Mouse (Mus musculus): ENCODE measurements at regions not wholly inside any gene's neighbourhood (a gene's known extent, or its start where the extent isn't known, plus 50 kb on each side); places are given as distances from the start of the nearest gene placed in this dataset.
A peak's percentile ranks its signal among the peaks of the same experiment; 100 is the strongest.

GRCm38 (mm10) chr13:84365503-84365902 lies 143.4 kb downstream of the Tmem161b start:
- Histone ChIP-seq H3K9me3 (replicated peaks) (0 out of 2 replicates have a peak, but pooled peaks cover 5% of the 10 kb centered on the region), H3K9ac (replicated peaks) (no peak overlapping the region), H3K4me1 (no peaks in the 10 kb centered on the region), H3K27me3 (replicated peaks) (no peaks in the 10 kb centered on the region), H3K4me2 (no peak overlapping the region), H3K27ac (replicated peaks) (no peak overlapping the region), H3K4me3 (replicated peaks) (no peak overlapping the region), H3K36me3 (no peaks in the 10 kb centered on the region)
- no peak for ATAC-seq (ENCODE audit: low FRiP score)

DNA sequence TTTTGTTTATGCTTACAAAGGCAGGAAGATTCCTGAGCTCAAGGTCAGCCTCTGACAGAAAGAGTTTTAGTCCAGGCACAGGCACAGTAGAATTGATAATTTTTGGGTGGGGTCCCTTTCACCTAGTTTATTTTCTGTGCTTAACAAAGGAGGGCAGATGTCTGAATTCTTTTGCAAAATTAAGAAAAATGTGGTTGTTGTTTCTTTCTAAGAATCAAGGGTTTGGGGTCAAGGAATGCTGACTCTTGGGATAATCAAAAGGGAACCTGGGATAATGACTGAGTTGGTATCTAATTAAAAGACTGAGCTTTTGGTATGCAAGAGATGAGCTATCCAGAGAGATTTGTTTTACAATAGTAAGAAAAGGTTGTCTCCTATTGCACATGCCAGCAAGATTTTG lies 143.9 kb downstream of the Tmem161b start:
- Histone ChIP-seq H3K9ac (replicated peaks) (no peak overlapping the region), H3K27ac (replicated peaks) (no peak overlapping the region), H3K9me3 (replicated peaks) (0 out of 2 replicates have a peak, but pooled peaks cover 5% of the 10 kb centered on the region), H3K4me2 (no peak overlapping the region), H3K27me3 (replicated peaks) (no peaks in the 10 kb centered on the region), H3K36me3 (no peaks in the 10 kb centered on the region), H3K4me1 (no peaks in the 10 kb centered on the region), H3K4me3 (replicated peaks) (no peak overlapping the region)
- no peak for ATAC-seq (ENCODE audit: low FRiP score)

GRCm38 (mm10) chr13:84366839-84367238 lies 144.7 kb downstream of the Tmem161b start:
- Histone ChIP-seq H3K9ac (replicated peaks) (no peak overlapping the region), H3K4me1 (no peaks in the 10 kb centered on the region), H3K27ac (replicated peaks) (no peak overlapping the region), H3K9me3 (replicated peaks) (0 out of 2 replicates have a peak, but pooled peaks cover 5% of the 10 kb centered on the region), H3K4me2 (no peak overlapping the region), H3K4me3 (replicated peaks) (no peak overlapping the region), H3K36me3 (no peaks in the 10 kb centered on the region), H3K27me3 (replicated peaks) (no peaks in the 10 kb centered on the region)
- ATAC-seq (ENCODE audit: low FRiP score), result no peak
- WGBS, result 88% methylated on average over 1 of the region's 1 CpGs

DNA sequence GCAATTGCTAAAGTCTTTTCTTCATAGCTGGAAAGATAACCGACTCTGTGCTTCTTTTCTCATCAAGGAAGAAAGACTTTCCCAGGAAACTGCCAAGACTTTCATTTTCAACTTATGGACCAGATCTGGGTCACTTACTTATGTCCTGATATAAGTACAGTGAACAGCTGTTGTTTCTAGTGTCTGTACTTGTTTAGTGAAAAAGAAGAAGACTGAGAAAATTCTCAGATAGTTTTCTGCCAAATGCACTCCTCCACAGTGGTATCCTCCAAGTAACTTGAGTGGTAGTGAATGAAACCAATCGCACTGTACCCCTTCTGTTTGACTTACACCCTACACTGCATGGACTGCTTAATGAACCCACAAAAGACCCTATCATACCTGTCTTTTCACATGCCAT lies 146.1 kb downstream of the Tmem161b start:
- Histone ChIP-seq H3K9me3 (replicated peaks) (0 out of 2 replicates have a peak, but pooled peaks cover 5% of the 10 kb centered on the region), H3K4me3 (replicated peaks) (no peak overlapping the region), H3K36me3 (no peaks in the 10 kb centered on the region), H3K9ac (replicated peaks) (no peak overlapping the region), H3K4me2 (no peak overlapping the region), H3K27me3 (replicated peaks) (no peaks in the 10 kb centered on the region), H3K4me1 (no peaks in the 10 kb centered on the region), H3K27ac (replicated peaks) (no peak overlapping the region)
- 84% methylated on average over 2 of the region's 2 CpGs for WGBS
- ATAC-seq (ENCODE audit: low FRiP score), result no peak

DNA sequence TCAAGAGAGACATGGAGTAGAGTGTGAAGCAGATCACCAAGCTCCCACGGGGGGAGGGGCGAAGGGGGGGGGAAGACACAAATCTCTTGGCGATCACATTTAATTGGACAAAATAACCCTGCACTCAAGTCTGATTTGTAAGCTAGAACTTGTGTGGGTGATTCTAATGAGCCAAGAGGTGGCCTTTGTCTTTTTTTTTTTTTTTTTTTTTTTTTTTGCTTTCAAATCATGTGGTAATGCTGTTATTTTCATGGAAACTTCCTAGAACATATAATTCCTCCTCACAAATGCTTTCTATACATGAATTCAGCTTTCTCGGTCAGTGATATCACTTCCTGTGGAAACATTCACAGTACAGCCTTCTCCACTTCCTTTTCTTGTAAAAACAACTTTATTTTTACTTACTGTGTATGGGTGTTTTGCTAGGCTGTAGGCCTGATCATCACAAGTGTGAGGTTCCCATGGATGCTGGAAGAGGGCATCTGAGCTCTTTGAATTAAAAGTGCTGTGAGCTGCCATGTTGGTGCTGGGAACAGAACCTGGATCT lies 152.7 kb downstream of the Tmem161b start:
- Histone ChIP-seq H3K27me3 (replicated peaks) (no peaks in the 10 kb centered on the region), H3K9me3 (replicated peaks) (no peaks in the 10 kb centered on the region), H3K4me1 (no peaks in the 10 kb centered on the region), H3K27ac (replicated peaks) (no peak overlapping the region), H3K4me2 (no peak overlapping the region), H3K36me3 (no peaks in the 10 kb centered on the region), H3K4me3 (replicated peaks) (no peak overlapping the region), H3K9ac (replicated peaks) (no peak overlapping the region)
- no peak for ATAC-seq (ENCODE audit: low FRiP score)
- 87% methylated on average over 4 of the region's 4 CpGs for WGBS

- H3K4me1 ChIP-seq, result no peaks in the 10 kb centered on the region
- H3K9ac ChIP-seq (replicated peaks), result no peak overlapping the region
- H3K36me3 ChIP-seq, result no peaks in the 10 kb centered on the region
- H3K27ac ChIP-seq (replicated peaks), result no peak overlapping the region
- no peak for ATAC-seq (ENCODE audit: low FRiP score)
- no peaks in the 10 kb centered on the region for H3K27me3 ChIP-seq (replicated peaks)
- H3K4me2 ChIP-seq, result no peak overlapping the region
- 85% methylated on average over 4 of the region's 4 CpGs for WGBS
- H3K4me3 ChIP-seq (replicated peaks), result no peak overlapping the region
- no peaks in the 10 kb centered on the region for H3K9me3 ChIP-seq (replicated peaks)
Measured at GRCm38 (mm10) chr13:84375941-84376340, 153.8 kb downstream of the Tmem161b start.

GRCm38 (mm10) chr13:84378553-84379332 lies 156.6 kb downstream of the Tmem161b start:
- no peak overlapping the region for H3K4me2 ChIP-seq

GRCm38 (mm10) chr13:84391554-84391953 lies 169.5 kb downstream of the Tmem161b start:
- no peak overlapping the region for H3K4me2 ChIP-seq
- no peak overlapping the region for H3K27ac ChIP-seq (replicated peaks)
- ATAC-seq (ENCODE audit: low FRiP score), result no peak
- no peaks in the 10 kb centered on the region for H3K36me3 ChIP-seq
- no peaks in the 10 kb centered on the region for H3K4me1 ChIP-seq
- H3K27me3 ChIP-seq (replicated peaks), result no peaks in the 10 kb centered on the region
- no peak overlapping the region for H3K9ac ChIP-seq (replicated peaks)
- 93% methylated on average over 3 of the region's 3 CpGs for WGBS
- no peak overlapping the region for H3K4me3 ChIP-seq (replicated peaks)
- no peaks in the 10 kb centered on the region for H3K9me3 ChIP-seq (replicated peaks)

More at GRCm38 (mm10) chr13:84378553-84379332, 156.6 kb downstream of the Tmem161b start:
- ATAC-seq (ENCODE audit: low FRiP score), result no peak
- Histone ChIP-seq H3K36me3 (no peaks in the 10 kb centered on the region), H3K4me3 (replicated peaks) (no peak overlapping the region), H3K27me3 (replicated peaks) (no peaks in the 10 kb centered on the region), H3K9ac (replicated peaks) (no peak overlapping the region), H3K27ac (replicated peaks) (no peak overlapping the region), H3K4me1 (no peaks in the 10 kb centered on the region), H3K9me3 (replicated peaks) (0 out of 2 replicates have a peak, but pooled peaks cover 2% of the 10 kb centered on the region)
- 88% methylated on average over 5 of the region's 5 CpGs for WGBS

GRCm38 (mm10) chr13:84398476-84399344 lies 176.6 kb downstream of the Tmem161b start:
- Histone ChIP-seq H3K27me3 (replicated peaks) (no peaks in the 10 kb centered on the region), H3K4me2 (no peak overlapping the region), H3K27ac (replicated peaks) (peak overlapping the region; percentile 66), H3K36me3 (no peaks in the 10 kb centered on the region), H3K4me1 (peaks cover 19% of the 10 kb centered on the region), H3K9me3 (replicated peaks) (no peaks in the 10 kb centered on the region), H3K4me3 (replicated peaks) (no peak overlapping the region), H3K9ac (replicated peaks) (no peak overlapping the region)
- WGBS, result 23% methylated on average over 7 of the region's 7 CpGs
- ATAC-seq (ENCODE audit: low FRiP score), result peak; percentile 76

DNA sequence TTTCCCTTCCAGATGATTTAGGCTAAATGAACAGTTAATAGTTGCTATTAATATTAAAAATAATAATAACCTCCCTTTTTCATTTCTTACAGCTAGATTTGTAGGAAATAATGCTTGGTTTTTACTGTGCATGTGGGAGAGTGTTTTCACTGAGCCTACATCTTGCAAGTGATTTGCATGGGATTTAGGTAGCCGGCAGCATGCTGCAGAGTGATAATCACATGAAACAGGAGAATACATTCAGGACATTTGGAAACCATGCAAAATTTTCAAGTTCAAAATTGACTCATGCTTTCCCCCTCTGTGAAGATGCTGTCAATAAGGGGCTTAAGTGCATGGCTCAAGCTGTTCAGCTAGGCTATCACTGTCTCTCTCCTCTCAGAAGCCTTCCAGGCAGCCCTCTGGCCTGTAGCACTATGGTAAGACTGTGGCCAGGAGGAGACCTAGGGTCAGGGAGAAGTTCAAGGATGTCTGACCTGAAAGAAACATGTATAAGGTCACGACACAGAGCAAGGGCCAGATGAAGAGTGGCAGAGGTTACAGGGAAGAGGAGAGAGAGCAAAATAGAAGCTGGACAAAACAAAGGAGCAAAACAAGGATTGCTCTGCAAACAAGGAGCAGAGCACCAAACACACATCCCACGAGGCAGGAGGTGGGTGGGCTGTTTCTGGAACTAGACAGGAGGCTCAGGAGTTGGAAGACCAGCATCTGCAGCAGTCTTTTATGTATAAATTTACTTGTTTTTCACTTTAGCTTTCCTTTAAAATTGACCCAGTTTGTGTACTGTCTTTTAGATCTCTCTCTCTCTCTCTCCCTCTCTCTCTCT lies 177.5 kb downstream of the Tmem161b start:
- Histone ChIP-seq H3K27me3 (replicated peaks) (no peaks in the 10 kb centered on the region), H3K36me3 (no peaks in the 10 kb centered on the region), H3K27ac (replicated peaks) (peak overlapping the region; percentile 55), H3K9me3 (replicated peaks) (no peaks in the 10 kb centered on the region), H3K4me3 (replicated peaks) (no peak overlapping the region), H3K4me2 (no peak overlapping the region), H3K4me1 (peaks cover 23% of the 10 kb centered on the region), H3K9ac (replicated peaks) (no peak overlapping the region)
- WGBS, result 15% methylated on average over 3 of the region's 3 CpGs
- peak; percentile 65 for ATAC-seq (ENCODE audit: low FRiP score)

DNA sequence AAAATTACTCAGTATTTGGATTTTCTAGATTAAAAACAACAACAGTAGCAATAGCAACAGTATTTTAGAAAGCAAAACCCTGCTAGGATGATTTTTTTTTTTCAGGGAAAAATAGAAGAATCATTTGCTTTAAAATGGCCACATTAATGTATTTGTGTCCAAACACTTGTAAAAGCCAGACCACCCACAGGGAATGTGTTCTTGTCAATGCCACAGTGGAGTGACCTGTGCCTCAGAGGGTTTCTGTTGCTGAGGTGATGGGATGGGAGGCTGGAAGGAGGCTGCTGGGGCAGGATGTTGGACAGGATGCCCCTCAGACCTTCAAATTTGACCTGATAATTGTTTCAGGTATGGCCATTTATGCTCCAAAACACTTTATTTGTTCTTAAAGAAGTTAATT lies 178.9 kb downstream of the Tmem161b start:
- Histone ChIP-seq H3K9ac (replicated peaks) (no peak overlapping the region), H3K27ac (replicated peaks) (no peak overlapping the region), H3K27me3 (replicated peaks) (no peaks in the 10 kb centered on the region), H3K9me3 (replicated peaks) (no peaks in the 10 kb centered on the region), H3K4me3 (replicated peaks) (no peak overlapping the region), H3K4me1 (peaks cover 27% of the 10 kb centered on the region), H3K36me3 (no peaks in the 10 kb centered on the region), H3K4me2 (no peak overlapping the region)
- ATAC-seq (ENCODE audit: low FRiP score), result no peak

Measured in neural tube, embryonic 15.5 days (tissue).